Mouse (Mus musculus) right cerebral cortex, postnatal 14 days (tissue): ENCODE measurements around the gene E2f3.

Experiments
- DNase-seq: peaks from one replicate; pipeline ENCODE4 v3.0.0; 2022

Gene E2f3

GRCm38 (mm10) chr13:29977358-29977757 lies 8.5 kb downstream of the E2f3 start:
- DNase-seq, result no peak

DNA sequence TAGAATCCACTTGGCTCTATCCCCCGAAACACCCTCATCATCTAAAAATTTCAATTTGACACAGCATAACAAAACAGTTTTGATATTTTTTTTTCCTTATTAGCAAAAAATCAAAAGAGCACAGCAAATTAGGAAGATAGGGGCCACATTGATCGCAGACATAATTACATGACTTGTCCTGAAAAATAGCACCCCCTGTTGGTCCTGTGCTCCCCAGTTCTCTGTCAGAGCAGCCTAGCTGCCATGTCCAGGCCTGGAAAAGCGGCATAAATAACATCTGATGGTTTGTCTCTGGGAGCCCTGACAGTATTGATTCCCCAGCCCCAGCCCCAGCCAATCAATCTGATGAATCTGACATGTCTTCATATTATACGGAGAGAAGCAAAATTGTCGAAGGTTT lies 11.8 kb downstream of the E2f3 start:
- no peak for DNase-seq

GRCm38 (mm10) chr13:29973610-29974009 lies 12.3 kb downstream of the E2f3 start:
- DNase-seq, result no peak

DNA sequence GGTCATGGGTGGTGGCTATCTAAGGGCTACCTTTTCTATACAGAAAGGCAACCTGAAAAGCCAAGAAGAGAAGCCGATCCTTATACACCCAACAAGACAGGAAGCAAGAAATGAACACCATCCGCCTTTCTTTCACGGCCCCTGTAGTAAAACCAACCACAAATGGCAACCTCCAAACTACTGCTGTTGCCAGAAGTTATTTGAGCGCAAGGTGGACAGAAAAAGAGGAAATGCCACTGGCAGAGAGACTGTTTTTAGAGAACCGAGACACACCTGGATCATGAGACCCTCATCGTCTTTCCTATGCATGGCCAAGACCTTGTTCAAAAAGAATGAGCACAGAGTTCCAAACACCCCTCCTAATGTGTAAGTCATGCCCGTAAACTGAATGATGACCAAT lies 15.5 kb downstream of the E2f3 start:
- DNase-seq, result no peak

DNA sequence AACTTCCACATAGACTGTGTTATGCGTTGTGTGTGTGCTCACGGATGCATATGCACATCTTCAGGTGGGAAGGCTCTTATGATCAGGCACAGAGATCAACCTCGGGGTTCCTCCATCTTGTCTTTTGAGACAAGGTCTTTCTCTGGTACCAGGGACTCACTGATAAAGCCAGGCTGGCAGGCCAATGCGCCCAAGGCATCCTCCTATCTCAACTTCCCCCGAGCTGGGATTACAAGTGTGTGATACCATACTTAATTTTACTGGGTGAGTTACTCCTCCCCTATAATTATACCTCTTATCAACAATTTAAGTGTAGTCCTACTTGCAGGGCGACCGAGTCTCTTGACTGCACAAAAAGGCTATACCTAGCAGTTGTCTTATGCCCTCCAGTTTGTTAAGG lies 17.2 kb downstream of the E2f3 start:
- DNase-seq, result no peak

- no peak for DNase-seq
These were observed 18.5 kb downstream of the E2f3 start for GRCm38 (mm10) chr13:29967367-29967766.

DNA sequence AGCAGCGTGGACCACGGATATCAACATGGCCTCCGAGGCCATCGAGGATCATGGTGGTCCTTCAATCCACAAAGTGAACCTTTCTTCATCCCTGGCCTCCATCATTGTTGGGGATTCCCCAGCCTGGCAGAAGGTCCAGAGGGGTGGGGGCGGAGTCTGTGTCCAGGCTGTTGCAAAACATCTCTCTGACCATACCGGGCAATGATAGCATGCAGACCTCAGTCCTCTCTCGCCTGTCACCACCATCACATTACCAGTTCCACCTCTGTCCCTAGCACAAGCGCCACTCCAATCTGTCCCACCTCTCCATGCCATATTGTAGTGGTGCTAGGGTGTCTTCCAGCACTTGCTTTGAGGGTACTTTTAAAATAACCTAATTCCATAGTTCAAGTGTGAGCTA lies 18.9 kb downstream of the E2f3 start:
- DNase-seq, result no peak

- no peak for DNase-seq
These were observed 21.8 kb downstream of the E2f3 start for GRCm38 (mm10) chr13:29964087-29964486.

DNA sequence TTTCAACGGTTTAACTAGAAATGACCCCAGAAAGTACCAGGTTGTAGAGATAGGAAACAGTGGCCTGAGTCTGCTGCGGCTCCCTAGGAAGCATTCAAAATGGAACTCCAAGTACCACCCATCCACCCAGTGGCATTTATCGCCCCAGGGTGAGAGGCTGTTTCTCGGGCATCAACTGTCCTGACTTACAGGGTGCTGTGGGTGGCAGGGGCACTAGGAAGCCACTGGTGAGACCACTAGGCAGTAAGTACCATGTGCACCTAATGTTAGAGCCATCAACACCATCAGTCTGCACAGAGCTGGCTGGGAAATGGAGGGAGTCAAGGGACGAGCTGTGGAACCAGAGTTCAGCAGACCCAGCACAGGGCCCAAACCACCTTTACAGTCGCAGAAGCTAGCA lies 25.4 kb downstream of the E2f3 start:
- DNase-seq, result no peak

DNA sequence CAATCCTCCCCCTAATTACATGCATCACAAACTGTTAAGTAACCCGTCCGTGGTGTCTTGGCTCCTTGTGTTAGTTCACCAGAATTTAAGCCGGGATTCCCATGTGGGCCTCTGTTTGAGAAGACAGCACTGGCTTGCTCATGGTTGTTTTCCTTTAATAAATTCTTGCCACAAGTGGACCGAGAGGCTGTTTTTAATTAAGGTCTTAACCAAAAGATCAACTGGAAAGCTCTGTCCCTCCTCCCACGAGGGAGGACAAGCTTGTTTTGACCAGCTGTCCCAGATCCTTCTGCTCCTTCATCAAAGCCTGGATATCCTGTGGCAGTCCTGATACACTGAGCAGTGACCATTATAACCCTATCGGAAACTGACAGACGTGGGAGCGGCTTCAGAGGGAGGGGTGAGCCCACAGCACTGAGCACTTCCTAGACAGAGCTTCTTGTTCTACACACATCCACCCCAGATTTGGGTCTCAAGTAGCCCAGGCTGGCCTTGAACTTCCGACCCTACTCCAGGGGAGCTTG lies 28.1 kb downstream of the E2f3 start:
- no peak for DNase-seq

DNA sequence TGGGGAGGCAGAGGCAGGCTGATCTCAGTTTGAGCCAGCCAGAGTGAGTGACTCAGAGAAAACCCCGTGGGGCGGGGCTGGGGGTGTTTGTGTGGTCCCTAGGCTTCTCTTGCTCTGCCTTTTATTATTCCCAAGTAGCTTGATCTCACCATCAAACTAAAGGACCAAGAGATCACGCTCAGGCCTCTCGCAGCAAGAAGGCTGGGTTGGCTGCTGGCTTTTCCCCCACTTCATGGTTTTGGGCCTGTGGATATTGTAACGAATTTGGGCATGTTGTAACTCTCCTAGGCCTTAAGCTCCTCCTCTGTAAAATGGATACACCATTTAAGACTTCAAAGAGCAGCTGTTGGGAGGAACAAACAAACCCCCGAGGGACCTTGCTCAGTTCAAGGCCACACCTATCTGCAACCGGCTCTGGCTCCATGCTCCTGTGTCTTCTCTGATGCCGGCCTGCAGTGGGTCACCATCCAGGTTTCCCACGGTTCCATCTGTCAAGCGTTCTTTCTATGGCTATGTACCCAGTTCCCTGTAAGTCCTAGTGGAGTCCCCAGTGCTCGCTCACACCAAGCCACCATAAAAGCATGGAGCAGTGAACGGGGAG lies 28.9 kb downstream of the E2f3 start:
- DNase-seq, result no peak

GRCm38 (mm10) chr13:29955296-29955695 lies 30.6 kb downstream of the E2f3 start:
- no peak for DNase-seq

DNA sequence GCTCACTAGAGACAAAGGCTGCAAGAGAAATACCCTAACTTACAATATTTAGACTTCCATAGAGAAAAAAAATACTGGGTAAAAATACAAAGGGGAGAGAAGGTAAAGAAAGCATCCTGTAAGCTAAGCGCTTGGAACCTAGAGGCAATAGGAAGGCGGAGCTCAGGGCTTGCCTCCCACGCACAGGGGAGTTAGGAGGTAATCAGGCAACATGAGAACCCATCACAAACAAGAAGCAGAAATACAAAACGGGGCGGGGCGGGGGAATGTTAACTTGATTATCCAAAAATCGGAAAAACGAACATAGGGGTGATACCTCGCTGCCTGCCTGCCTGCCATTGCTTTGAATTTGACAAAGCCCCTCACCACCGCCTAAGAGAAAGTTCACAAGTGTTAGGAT lies 31.1 kb downstream of the E2f3 start:
- DNase-seq, result no peak

- no peak for DNase-seq
These were observed 32.3 kb downstream of the E2f3 start for GRCm38 (mm10) chr13:29953417-29954045.

- peak; percentile 27 for DNase-seq
These were observed 39.8 kb downstream of the E2f3 start for GRCm38 (mm10) chr13:29946045-29946444.

DNA sequence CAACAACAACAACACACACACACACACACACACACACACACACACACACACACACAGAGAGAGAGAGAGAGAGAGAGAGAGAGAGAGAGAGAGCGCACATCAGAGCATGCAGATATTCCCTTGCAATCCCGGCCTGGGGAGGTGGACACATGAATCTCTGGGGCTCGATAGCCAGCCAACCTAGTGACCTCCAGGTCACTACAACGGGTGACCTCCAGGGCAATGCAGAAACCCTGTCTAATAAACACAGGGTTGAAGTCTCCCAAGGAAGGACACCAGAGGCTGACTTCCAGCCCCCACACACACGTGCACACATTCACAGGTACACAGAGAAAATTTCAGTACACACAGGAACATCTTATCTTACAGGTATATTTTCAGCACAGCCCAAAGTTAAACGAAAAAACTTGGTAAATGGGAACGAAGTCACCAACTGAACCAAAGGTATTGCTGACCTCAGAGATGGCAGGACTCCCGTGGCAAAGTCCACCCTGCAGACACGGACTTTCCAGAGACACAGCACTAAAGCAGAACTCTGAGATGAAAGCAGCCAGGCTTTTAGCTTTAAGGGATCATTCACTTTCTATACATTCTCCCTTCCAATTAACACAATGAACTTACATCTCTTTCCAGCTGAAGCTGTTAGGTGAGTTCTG lies 40.8 kb downstream of the E2f3 start:
- DNase-seq, result no peak

DNA sequence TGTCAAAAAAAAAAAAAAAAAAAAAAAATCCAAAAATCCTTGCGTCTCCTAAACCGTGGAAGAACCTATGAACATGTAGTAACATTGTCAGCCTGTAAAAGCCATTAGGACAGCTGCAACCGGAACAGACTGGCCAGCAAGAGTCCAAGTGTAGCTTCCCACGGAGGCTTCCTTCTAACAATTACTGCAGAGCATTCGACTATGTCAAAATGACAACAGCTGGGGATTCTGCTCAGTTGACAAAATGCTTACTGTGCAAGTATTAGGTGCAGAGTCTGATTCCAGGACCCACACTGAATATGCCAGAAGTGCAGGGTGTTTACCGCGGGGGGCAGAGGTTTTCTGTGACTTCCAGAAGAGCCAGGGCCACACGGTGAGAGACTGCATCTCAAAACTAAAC lies 41.4 kb downstream of the E2f3 start:
- no peak for DNase-seq

DNA sequence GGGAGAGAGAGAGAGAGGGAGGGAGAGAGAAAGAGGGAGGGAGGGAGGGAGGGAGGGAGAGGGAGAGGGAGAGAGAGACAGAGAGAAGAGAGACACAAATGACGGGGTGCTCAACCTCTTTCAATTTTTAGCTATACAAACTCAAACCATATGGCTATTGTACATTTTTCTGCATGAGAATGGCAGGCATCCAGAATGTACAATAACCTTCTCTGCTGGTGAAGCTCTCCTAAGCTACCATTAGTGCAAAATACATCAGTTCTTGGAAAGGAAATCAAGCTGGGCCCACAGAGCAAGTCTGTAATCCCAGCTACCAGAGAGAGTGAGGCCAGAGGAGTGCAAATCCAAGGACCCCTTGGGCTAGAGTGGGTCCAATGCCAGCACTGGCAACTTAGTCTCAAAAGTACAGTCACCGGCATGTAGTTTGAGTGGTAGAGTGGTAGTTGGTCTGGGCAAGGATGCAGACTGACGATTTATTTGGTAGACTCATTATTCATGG lies 42.3 kb downstream of the E2f3 start:
- DNase-seq, result no peak

DNA sequence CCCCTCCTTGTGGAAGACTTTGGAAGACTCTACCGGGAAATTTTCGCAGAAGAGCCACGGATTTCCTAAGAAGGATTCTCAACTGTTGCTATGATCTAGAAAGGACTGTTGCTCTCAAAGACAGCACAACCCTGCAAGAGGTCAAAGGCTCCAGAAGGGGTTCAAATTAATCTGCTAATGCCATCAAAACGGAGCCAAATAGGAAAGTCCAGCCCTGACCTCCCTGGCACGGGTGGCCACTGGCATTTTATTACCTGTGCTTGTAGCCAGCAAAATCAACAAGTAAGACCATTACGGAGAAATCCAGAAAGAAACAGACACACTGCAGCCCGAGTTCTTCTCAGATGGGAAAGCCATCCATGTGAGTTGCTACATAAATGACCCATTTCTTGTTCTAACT lies 45.8 kb downstream of the E2f3 start:
- no peak for DNase-seq

DNA sequence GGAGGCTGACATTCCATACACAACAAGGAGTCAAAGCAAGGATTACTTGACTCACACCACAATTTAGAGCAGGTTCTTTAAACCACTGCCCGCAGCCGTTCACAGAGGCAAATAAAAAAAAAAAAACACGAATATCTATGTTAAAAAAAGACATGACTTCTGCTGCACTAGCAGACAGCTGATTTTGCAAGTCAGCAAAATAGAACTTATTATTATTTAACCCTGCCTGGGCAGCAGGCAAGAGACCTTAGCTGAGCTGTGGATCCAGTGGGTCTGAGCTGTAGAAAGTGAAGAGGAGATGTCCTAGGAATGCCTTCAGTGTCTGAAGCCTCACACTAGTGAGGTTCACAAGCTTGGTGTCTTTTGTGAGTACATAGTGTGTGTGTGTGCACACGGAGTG lies 46.5 kb downstream of the E2f3 start:
- no peak for DNase-seq

DNA sequence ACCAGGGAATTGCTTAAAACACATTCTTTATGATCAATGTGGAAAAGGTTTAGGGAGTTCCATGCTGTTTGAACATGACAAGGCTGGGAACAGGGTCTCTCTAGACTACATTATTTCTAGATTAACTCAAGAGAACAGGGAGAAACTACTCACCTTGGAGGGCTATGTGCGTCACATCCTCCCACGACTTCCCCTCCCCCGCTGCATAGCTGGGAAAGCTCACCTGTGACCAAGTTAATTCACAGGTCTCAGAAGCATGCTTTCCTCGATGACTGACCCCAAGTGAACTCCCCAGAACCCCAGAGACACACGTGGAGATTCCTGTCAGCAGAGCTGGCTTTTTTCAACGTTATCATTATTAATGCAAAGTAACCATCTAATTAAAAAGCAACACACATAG lies 47.1 kb downstream of the E2f3 start:
- DNase-seq, result no peak

DNA sequence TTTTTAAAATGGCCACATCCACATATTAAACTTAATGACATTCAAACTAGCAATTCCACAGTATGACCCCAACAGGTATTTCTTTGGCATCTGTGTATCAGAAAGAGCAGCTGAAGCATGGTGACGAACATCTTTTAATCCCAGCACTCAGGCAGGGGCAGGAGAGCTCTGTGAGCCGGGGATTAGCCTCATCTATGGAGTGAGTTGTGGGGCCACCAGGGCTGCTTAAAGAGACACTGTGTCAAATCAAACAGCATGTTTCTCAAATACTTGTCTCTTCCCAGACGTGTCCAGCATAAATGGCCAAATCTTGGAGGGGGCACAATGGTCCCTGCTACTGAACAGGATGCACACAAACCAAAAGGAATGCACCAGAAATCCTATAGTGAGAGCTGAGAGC lies 59.7 kb downstream of the E2f3 start:
- no peak for DNase-seq

- DNase-seq, result peak; percentile 19
These were observed 66.0 kb downstream of the E2f3 start for GRCm38 (mm10) chr13:29919841-29920240.

DNA sequence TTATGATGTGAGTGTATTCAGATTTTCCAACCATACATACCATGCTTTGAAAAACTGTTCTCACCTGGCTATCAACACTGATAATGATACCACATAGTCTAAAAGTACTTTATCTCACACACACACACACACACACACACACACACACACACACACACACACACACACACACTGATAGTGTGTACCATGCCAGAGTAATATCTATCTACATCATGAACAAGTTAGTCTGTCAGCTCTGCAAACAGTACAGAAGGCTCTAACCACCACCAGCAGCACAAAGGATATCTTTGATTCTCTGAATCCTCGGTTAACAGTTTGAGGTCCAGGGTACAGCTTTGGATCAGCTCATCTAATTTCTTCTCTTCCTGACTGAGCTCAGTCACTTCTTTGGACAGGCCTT lies 69.3 kb downstream of the E2f3 start:
- no peak for DNase-seq
